Mouse (Mus musculus): ENCODE measurements at regions not wholly inside any gene's neighbourhood (a gene's known extent, or its start where the extent isn't known, plus 50 kb on each side); places are given as distances from the start of the nearest gene placed in this dataset. TPM values are rescaled to one million over a fixed set of nuclear protein-coding genes. Genes with fewer than 3 reads are reported as not detected.
A peak's percentile ranks its signal among the peaks of the same experiment; 100 is the strongest.

DNA sequence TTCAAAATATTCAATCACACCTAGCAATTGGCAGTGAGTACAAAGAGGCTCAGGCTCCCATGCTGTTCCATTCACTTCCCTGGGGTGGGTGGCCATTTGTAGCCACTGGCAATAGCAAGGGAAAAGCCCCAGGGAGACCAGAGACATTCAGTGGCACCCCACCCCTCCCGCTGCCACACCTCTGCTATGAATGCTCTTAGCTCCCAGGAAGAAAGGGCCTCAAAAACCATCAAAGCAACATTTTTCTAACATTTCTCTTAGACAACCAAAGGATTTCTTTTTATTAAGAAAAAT lies 152.2 kb downstream of the Gm11361 start:
- ATAC-seq (ENCODE audit: low FRiP score, low read depth): no peak
- no peak for TF ChIP-seq POLR2A (IDR thresholded peaks at IDR 0.05; ENCODE audit: borderline replicate concordance, extremely low read depth, insufficient read depth, insufficient read length)
- no peak overlapping the region for H3K4me3 ChIP-seq (replicated peaks; ENCODE audit: low read length)
- no peaks in the 10 kb centered on the region for H3K36me3 ChIP-seq (ENCODE audit: control insufficient read depth, insufficient read depth, low read length)
- H3K27me3 ChIP-seq (ENCODE audit: control insufficient read depth, insufficient read depth, low read length): no peaks in the 10 kb centered on the region
- H3K4me1 ChIP-seq (ENCODE audit: control insufficient read depth, insufficient read depth, low read length): peaks cover 11% of the 10 kb centered on the region
- DNase-seq (ENCODE audit: low spot score): no peak
- no peak overlapping the region for H3K27ac ChIP-seq (replicated peaks; ENCODE audit: low read depth, low read length)
- H3K9ac ChIP-seq (ENCODE audit: low read depth, low read length, severe bottlenecking): no peak overlapping the region
- H3K4me2 ChIP-seq (replicated peaks; ENCODE audit: low read depth, low read length, severe bottlenecking): no peak overlapping the region
- 27% methylated on average over 1 of the region's 1 CpGs for WGBS
- no peaks in the 10 kb centered on the region for H3K9me3 ChIP-seq (ENCODE audit: control insufficient read depth, low read length)

DNA sequence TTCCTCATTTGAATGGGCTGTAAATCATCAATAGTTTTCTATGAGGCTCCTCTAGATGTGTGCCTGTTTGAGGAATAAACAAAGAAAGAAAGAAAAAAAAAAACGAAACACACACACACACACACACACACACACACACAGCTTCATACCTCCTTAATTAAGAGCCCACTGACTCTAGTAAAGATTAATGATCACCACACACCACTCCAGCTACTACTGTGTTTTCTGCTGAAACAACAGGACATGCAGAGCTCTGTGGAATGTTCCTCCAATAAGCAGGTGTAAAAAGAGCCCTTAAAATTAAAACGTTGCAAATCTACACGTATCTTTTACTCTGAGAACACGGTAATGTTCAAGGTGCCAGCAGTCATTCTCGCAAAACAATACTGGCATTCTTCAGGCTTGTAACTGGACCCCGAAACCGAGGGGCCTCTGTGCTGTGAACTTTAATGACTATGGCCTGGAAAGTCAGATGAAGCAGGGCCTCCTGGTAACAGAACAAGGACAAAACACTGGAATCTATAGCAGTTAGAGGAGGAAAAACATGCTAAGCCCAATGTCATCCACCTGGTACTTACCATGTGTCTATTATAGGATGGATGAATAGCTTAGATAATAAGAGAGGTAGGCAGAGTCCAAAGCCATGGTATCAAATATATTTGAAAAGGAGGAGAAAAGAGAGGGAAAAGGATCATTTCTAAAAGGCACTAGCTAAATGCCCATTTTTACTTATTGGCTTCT lies 151.7 kb downstream of the Gm11361 start:
- TF ChIP-seq POLR2A (IDR thresholded peaks at IDR 0.05; ENCODE audit: borderline replicate concordance, extremely low read depth, insufficient read depth, insufficient read length): no peak
- H3K27ac ChIP-seq (replicated peaks; ENCODE audit: low read depth, low read length): peak overlapping the region; percentile 19; the same call in 1 of the 2 replicates

DNA sequence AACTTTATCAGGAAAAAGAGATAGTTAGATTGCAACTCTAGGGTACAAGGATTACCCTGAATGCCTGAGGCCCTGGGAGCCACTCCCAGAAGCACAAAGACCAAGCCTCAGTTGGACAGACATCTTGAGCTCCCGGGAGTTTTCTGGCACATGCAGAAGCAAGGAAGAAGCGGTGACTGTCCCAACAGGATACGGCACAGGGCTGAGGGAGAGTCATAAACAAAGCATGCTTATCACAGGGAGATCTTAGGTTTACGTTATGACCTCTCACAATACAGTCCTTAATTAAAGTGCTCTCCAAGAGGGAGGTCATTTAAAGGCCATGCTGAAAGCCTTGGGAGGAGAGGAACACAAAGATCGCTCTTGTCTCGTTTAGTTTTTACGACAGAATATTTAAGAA lies 143.1 kb downstream of the Gm11361 start:
- no peak overlapping the region for H3K4me2 ChIP-seq (replicated peaks; ENCODE audit: low read depth, low read length, severe bottlenecking)
- no peak overlapping the region for H3K27ac ChIP-seq (replicated peaks; ENCODE audit: low read depth, low read length)
- ATAC-seq (ENCODE audit: low FRiP score, low read depth): no peak

More for the DNA sequence above, 151.7 kb downstream of the Gm11361 start:
- H3K4me3 ChIP-seq (replicated peaks; ENCODE audit: low read length): no peak overlapping the region
- no peak overlapping the region for H3K4me2 ChIP-seq (replicated peaks; ENCODE audit: low read depth, low read length, severe bottlenecking)
- 10% methylated on average over 7 of the region's 7 CpGs for WGBS
- no peak for DNase-seq (ENCODE audit: low spot score)
- no peaks in the 10 kb centered on the region for H3K27me3 ChIP-seq (ENCODE audit: control insufficient read depth, insufficient read depth, low read length)
- ATAC-seq (ENCODE audit: low FRiP score, low read depth): no peak
- H3K9ac ChIP-seq (ENCODE audit: low read depth, low read length, severe bottlenecking): no peak overlapping the region
- H3K4me1 ChIP-seq (ENCODE audit: control insufficient read depth, insufficient read depth, low read length): peaks cover 11% of the 10 kb centered on the region
- H3K9me3 ChIP-seq (ENCODE audit: control insufficient read depth, low read length): no peaks in the 10 kb centered on the region
- H3K36me3 ChIP-seq (ENCODE audit: control insufficient read depth, insufficient read depth, low read length): no peaks in the 10 kb centered on the region

More for the DNA sequence above, 143.1 kb downstream of the Gm11361 start:
- Histone ChIP-seq H3K27me3 (ENCODE audit: control insufficient read depth, insufficient read depth, low read length) (no peaks in the 10 kb centered on the region), H3K9ac (ENCODE audit: low read depth, low read length, severe bottlenecking) (no peak overlapping the region), H3K4me3 (replicated peaks; ENCODE audit: low read length) (no peak overlapping the region), H3K36me3 (ENCODE audit: control insufficient read depth, insufficient read depth, low read length) (no peaks in the 10 kb centered on the region), H3K9me3 (ENCODE audit: control insufficient read depth, low read length) (no peaks in the 10 kb centered on the region), H3K4me1 (ENCODE audit: control insufficient read depth, insufficient read depth, low read length) (peaks cover 10% of the 10 kb centered on the region; the same call in 1 of the 2 replicates)
- DNase-seq (ENCODE audit: low spot score): no peak
- 17% methylated on average over 7 of the region's 7 CpGs for WGBS
- no peak for TF ChIP-seq POLR2A (IDR thresholded peaks at IDR 0.05; ENCODE audit: borderline replicate concordance, extremely low read depth, insufficient read depth, insufficient read length)

Small RNA genes in the stretch of these regions (microRNA-seq; reads per million reads assigned to microRNA genes)
- gene Mir6368: not detected
